Mouse (Mus musculus) embryonic fibroblast, embryonic 13.5 days (primary cell): ENCODE results near the gene Aldh8a1. TPM values are rescaled to one million over a fixed set of nuclear protein-coding genes. Genes with fewer than 3 reads are reported as not detected.

Experiments
- H3K27ac ChIP-seq: 2 replicates; pipeline ENCODE4 v1.5.1; 2012; ENCODE audit warnings: low read length, control low read depth, inconsistent platforms; ENCODE audit not compliant: insufficient read depth
- H3K4me1 ChIP-seq: 2 replicates; pipeline ENCODE4 v1.6.1; 2011; ENCODE audit warnings: low read length; ENCODE audit not compliant: control insufficient read depth, insufficient read depth
- H3K4me3 ChIP-seq: 2 replicates; pipeline ENCODE4 v1.5.1; 2011; ENCODE audit warnings: mild to moderate bottlenecking, control low read depth, low read length; ENCODE audit not compliant: insufficient read depth
- CTCF ChIP-seq: IDR thresholded peaks from 2 replicates; pipeline ENCODE4 v1.5.1; 2011; ENCODE audit warnings: mild to moderate bottlenecking, control low read depth, low read length, moderate library complexity, borderline replicate concordance; ENCODE audit not compliant: insufficient read depth
- POLR2A ChIP-seq: IDR thresholded peaks from 2 replicates; pipeline ENCODE4 v1.6.1; 2011; ENCODE audit warnings: low read depth, mild to moderate bottlenecking, control low read depth, low read length, moderate library complexity
- polyA plus RNA-seq: library from polyadenylated mRNA; stranded (reverse); fragments of >200 nt; gene quantifications from 2 replicates; pipeline ENCODE4 v1.2.4, GENCODE M21; 2011; ENCODE audit warnings: low read depth; ENCODE audit not compliant: missing spikeins, insufficient read length

The Aldh8a1 gene
- polyA plus RNA-seq, 1 experiment: not detected

DNA sequence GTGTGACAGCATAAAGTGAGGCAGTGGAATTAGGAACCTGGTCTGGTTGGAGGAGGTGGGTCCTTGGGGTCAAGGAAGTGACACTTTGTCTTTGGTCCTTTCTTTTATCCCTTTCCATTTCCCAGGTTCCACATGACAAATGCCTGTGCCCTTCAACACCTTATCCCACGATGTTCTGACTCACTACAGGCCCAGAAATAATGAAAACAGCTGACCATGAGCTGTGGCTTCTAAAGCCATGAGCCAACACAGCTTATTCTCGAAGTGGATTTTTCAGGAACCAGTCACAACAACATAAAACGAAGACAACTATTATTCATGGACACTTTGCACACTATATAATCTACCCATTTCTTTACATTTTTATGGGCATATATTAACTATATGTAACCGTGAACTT, 37.9 kb downstream of the Aldh8a1 start:
- H3K4me1 ChIP-seq: peaks cover 8% of the 10 kb centered on the region; the same call in 1 of the 2 replicates
- no peak overlapping the region for H3K4me3 ChIP-seq
- peak overlapping the region; percentile 75 for H3K27ac ChIP-seq
- TF ChIP-seq CTCF: no peak
- no peak for TF ChIP-seq POLR2A

- TF ChIP-seq CTCF: no peak
- TF ChIP-seq POLR2A: no peak
- Histone ChIP-seq H3K4me3 (no peak overlapping the region), H3K4me1 (peaks cover 6% of the 10 kb centered on the region; the same call in 1 of the 2 replicates), H3K27ac (no peak overlapping the region)
Observed at GRCm38 (mm10) chr10:21416184-21416583, 39.1 kb downstream of the Aldh8a1 start.

- peaks cover 6% of the 10 kb centered on the region; the same call in 1 of the 2 replicates for H3K4me1 ChIP-seq
- no peak overlapping the region for H3K27ac ChIP-seq
- no peak for TF ChIP-seq POLR2A
- TF ChIP-seq CTCF: no peak
- no peak overlapping the region for H3K4me3 ChIP-seq
Observed at GRCm38 (mm10) chr10:21419188-21419587, 42.1 kb downstream of the Aldh8a1 start.

DNA sequence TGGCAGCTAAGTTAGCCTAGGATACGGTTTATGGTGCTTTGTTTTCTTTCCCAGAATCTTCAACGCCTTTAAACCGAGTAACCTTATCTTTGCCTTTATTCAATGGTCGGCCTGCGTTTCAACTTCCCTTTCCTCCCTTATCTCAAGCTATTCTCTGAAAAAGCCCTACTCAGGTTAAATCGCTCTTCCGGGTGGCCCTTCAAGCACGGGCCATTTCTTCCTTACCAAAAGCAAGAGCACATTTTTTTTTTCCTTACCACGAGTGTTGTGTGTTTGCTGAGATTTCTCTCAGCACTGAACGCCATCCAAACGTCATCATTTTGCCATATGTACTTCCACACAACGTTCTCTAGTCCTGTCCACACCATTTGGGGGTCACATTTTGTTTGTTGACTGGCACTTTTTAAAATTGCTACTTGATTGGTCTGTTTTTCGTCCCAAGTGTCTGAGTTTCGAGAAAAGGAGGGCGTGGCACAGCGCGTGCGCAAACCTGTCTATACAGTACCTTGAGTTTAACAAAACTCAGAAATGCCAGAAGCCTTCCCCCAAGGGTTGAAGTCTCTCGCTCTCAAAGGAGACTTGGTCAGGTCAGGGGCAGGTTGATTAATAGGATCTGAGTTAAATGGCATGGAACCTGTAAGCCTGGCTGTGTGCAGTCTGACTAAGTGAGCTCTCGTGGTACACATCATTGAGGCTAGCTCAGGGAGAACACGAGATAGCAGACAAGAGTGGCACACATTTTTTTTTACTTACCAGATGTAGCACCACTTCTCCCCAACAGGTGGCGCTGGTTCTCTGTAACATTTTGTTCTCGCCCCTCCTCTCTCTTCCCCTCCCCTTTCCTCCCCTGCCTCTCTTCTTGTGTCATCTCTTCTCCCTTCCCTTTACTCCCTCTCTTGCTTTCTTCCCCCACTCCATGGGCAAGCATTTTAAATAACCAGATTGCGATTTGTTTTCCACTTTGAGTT, 43.6 kb downstream of the Aldh8a1 start:
- 0 out of 2 replicates have a peak, but pooled peaks have one; percentile 16 for TF ChIP-seq CTCF
- TF ChIP-seq POLR2A: no peak
- peaks cover 1% of the 10 kb centered on the region; the same call in 1 of the 2 replicates for H3K4me1 ChIP-seq
- no peak overlapping the region for H3K27ac ChIP-seq
- no peak overlapping the region for H3K4me3 ChIP-seq

DNA sequence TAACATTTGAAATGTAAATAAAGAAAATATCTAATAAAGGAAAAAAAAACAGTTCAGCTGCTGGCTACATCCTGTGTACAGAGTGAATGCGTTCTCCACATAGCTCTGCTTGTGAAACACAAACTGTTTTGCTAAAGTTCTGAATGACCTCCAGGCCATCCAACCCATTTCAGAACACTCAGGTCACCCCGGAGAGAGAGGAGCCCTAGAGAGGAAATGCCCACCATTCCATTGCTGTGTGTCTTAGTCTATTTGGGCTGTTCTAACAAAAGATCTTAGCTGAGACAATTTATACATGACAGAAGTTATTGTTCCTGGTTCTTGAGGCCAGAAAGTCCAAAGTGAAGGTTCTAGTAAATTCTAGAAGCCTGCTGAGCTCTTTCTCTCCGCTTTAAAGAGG, 49.4 kb downstream of the Aldh8a1 start:
- Histone ChIP-seq H3K4me3 (no peak overlapping the region), H3K4me1 (0 out of 2 replicates have a peak, but pooled peaks cover 3% of the 10 kb centered on the region), H3K27ac (peak overlapping the region; percentile 21; the same call in 1 of the 2 replicates)
- TF ChIP-seq POLR2A: no peak

- Histone ChIP-seq H3K27ac (no peak overlapping the region), H3K4me1 (0 out of 2 replicates have a peak, but pooled peaks cover 3% of the 10 kb centered on the region), H3K4me3 (no peak overlapping the region)
- TF ChIP-seq CTCF: no peak
- no peak for TF ChIP-seq POLR2A
Observed at GRCm38 (mm10) chr10:21427996-21428395, 50.9 kb downstream of the Aldh8a1 start.

- TF ChIP-seq CTCF (no peak), POLR2A (no peak)
- H3K27ac ChIP-seq: no peak overlapping the region
- no peaks in the 10 kb centered on the region for H3K4me1 ChIP-seq
- H3K4me3 ChIP-seq: no peak overlapping the region
Observed at GRCm38 (mm10) chr10:21439268-21439667, 62.2 kb downstream of the Aldh8a1 start.

DNA sequence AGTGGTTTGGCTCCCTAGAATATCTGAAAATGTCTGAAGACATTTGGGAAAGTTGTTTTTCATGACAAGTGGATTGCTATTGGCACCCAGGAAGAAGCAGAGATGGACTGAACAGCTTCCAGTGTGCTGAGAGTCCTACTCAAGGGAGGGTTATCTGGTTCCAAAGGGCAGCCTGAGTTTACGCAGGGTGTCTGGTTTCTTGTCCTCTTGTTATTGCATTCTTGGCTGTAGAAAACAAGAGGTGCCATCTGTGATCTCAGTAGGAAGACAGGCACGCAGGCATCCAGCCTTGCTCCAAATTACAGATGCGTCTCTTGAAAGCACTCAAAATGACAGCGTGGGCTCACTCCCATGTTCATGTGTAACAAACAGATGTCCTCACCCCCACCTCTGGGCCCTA, 63.9 kb downstream of the Aldh8a1 start:
- Histone ChIP-seq H3K27ac (no peak overlapping the region), H3K4me1 (no peaks in the 10 kb centered on the region), H3K4me3 (no peak overlapping the region)
- no peak for TF ChIP-seq POLR2A
- TF ChIP-seq CTCF: no peak

- Histone ChIP-seq H3K4me3 (no peak overlapping the region), H3K4me1 (no peaks in the 10 kb centered on the region), H3K27ac (no peak overlapping the region)
- no peak for TF ChIP-seq POLR2A
- no peak for TF ChIP-seq CTCF
Observed at GRCm38 (mm10) chr10:21441690-21442089, 64.6 kb downstream of the Aldh8a1 start.
